Mouse (Mus musculus): ENCODE measurements around the gene Pdzd2. TPM values are rescaled to one million over a fixed set of nuclear protein-coding genes. Genes with fewer than 3 reads are reported as not detected.

The Pdzd2 gene
- polyA plus RNA-seq, 1 experiment = 4.6 TPM

GRCm38 (mm10) chr15:12655959-12656662 lies 83.6 kb downstream of the Pdzd2 start:
- no peaks in the 10 kb centered on the region for H3K4me1 ChIP-seq (ENCODE audit: control insufficient read depth, insufficient read depth, low read length)
- H3K27ac ChIP-seq (ENCODE audit: control insufficient read depth, insufficient read depth, low read depth, low read length, poor library complexity) = no peak overlapping the region
- TF ChIP-seq CTCF (IDR thresholded peaks at IDR 0.05; ENCODE audit: control insufficient read depth, insufficient read depth, low read length) = no peak
- TF ChIP-seq POLR2A (IDR thresholded peaks at IDR 0.05; ENCODE audit: borderline replicate concordance, control insufficient read depth, low read depth, low read length) = no peak
- 83% methylated on average over 6 of the region's 6 CpGs for WGBS
- H3K4me3 ChIP-seq (replicated peaks; ENCODE audit: control insufficient read depth, low read depth, low read length) = no peak overlapping the region

DNA sequence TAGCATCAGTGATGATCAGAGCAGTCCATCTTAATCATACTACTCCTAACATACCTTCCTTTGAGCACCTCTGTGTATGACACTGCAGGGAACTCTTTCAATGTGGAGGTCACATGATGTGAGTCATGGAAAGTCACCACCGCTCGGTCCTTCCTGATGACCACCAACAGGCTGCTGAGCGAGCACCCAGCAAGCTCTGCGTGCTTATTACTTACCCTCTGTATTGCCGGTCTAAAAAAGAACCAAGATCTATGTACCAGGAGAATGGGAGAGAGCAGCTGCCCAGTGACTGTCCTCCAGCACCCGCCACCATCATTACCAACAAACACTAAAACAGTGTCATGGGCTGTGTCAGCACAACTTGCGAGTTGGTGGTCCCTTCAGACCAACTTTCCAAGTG lies 84.4 kb downstream of the Pdzd2 start:
- 88% methylated on average over 7 of the region's 7 CpGs for WGBS
- Histone ChIP-seq H3K4me1 (ENCODE audit: control insufficient read depth, insufficient read depth, low read length) (no peaks in the 10 kb centered on the region), H3K27ac (ENCODE audit: control insufficient read depth, insufficient read depth, low read depth, low read length, poor library complexity) (no peak overlapping the region), H3K4me3 (replicated peaks; ENCODE audit: control insufficient read depth, low read depth, low read length) (no peak overlapping the region)
- TF ChIP-seq POLR2A (IDR thresholded peaks at IDR 0.05; ENCODE audit: borderline replicate concordance, control insufficient read depth, low read depth, low read length) (no peak), CTCF (IDR thresholded peaks at IDR 0.05; ENCODE audit: control insufficient read depth, insufficient read depth, low read length) (no peak)

GRCm38 (mm10) chr15:12652336-12653031 lies 87.2 kb downstream of the Pdzd2 start:
- no peak overlapping the region for H3K4me3 ChIP-seq (replicated peaks; ENCODE audit: control insufficient read depth, low read depth, low read length)
- no peak for TF ChIP-seq POLR2A (IDR thresholded peaks at IDR 0.05; ENCODE audit: borderline replicate concordance, control insufficient read depth, low read depth, low read length)
- TF ChIP-seq CTCF (IDR thresholded peaks at IDR 0.05; ENCODE audit: control insufficient read depth, insufficient read depth, low read length) = no peak
- WGBS = 85% methylated on average over 15 of the region's 15 CpGs
- H3K27ac ChIP-seq (ENCODE audit: control insufficient read depth, insufficient read depth, low read depth, low read length, poor library complexity) = no peak overlapping the region
- H3K4me1 ChIP-seq (ENCODE audit: control insufficient read depth, insufficient read depth, low read length) = no peaks in the 10 kb centered on the region

DNA sequence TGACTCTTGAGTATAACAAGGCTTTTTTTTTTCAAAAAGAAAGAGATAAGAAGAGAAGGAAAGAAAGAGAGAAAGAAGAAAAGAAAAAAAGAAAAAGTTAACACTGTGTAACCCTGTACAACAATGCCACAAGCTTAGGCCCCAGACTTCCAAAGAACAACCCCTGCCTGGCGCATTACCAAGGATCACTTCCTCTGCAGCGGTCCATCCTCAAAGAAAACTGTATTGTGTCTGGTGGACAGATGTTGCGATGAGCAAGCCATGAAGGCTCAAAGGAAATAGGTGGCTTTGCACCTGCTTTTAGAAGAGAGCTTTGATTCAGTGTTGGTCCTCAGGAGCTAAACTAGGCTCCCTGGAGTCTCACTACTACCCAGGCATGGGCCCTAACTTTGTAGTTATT lies 89.5 kb downstream of the Pdzd2 start:
- 77% methylated on average over 3 of the region's 3 CpGs for WGBS
- no peak for TF ChIP-seq POLR2A (IDR thresholded peaks at IDR 0.05; ENCODE audit: borderline replicate concordance, control insufficient read depth, low read depth, low read length)
- no peak for TF ChIP-seq CTCF (IDR thresholded peaks at IDR 0.05; ENCODE audit: control insufficient read depth, insufficient read depth, low read length)
- no peak overlapping the region for H3K4me3 ChIP-seq (replicated peaks; ENCODE audit: control insufficient read depth, low read depth, low read length)
- no peaks in the 10 kb centered on the region for H3K4me1 ChIP-seq (ENCODE audit: control insufficient read depth, insufficient read depth, low read length)
- H3K27ac ChIP-seq (ENCODE audit: control insufficient read depth, insufficient read depth, low read depth, low read length, poor library complexity) = no peak overlapping the region

DNA sequence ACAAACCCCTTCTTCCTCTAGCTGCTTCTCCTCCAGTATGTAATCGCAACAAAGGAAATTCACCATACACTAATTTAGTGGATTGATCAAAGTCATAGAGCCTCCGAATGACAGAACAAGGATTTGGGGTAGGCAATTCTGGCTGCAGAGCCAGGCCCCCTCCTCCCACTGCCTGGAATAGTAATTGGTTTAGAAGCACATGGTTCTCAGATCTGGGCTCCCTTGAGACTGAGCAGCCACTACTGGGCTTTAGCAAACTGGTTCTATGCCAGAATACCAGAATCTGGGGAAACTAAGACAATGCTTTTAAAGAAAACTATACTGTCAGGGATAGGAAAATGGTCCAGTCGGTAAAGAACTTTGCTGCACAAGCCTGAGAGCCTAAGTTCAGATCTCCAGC lies 90.0 kb downstream of the Pdzd2 start:
- no peaks in the 10 kb centered on the region for H3K4me1 ChIP-seq (ENCODE audit: control insufficient read depth, insufficient read depth, low read length)
- no peak overlapping the region for H3K27ac ChIP-seq (ENCODE audit: control insufficient read depth, insufficient read depth, low read depth, low read length, poor library complexity)
- 68% methylated on average over 3 of the region's 3 CpGs for WGBS
- H3K4me3 ChIP-seq (replicated peaks; ENCODE audit: control insufficient read depth, low read depth, low read length) = no peak overlapping the region
- TF ChIP-seq POLR2A (IDR thresholded peaks at IDR 0.05; ENCODE audit: borderline replicate concordance, control insufficient read depth, low read depth, low read length) (no peak), CTCF (IDR thresholded peaks at IDR 0.05; ENCODE audit: control insufficient read depth, insufficient read depth, low read length) (no peak)

DNA sequence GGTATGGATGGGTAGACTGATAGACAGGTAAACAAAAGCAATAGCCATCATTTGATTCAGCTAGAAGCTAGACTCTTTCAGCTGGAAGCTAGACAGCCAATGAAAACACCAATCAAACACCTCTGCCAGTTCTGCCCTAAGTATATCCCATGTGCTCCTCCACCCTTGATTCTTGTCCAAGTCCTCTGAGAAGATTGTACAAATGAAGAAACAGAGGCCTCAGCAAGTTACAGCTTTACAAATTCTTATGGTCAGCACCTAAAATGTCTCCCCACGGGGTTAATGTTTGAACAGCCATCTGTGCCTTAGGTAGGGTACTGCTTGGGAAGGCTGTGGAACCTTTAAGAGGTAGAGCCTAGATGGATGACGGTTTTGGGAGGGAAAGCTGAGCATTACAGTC lies 90.6 kb downstream of the Pdzd2 start:
- WGBS = 60% methylated on average over 2 of the region's 2 CpGs
- no peaks in the 10 kb centered on the region for H3K4me1 ChIP-seq (ENCODE audit: control insufficient read depth, insufficient read depth, low read length)
- no peak for TF ChIP-seq CTCF (IDR thresholded peaks at IDR 0.05; ENCODE audit: control insufficient read depth, insufficient read depth, low read length)
- TF ChIP-seq POLR2A (IDR thresholded peaks at IDR 0.05; ENCODE audit: borderline replicate concordance, control insufficient read depth, low read depth, low read length) = no peak
- no peak overlapping the region for H3K4me3 ChIP-seq (replicated peaks; ENCODE audit: control insufficient read depth, low read depth, low read length)
- H3K27ac ChIP-seq (ENCODE audit: control insufficient read depth, insufficient read depth, low read depth, low read length, poor library complexity) = no peak overlapping the region

DNA sequence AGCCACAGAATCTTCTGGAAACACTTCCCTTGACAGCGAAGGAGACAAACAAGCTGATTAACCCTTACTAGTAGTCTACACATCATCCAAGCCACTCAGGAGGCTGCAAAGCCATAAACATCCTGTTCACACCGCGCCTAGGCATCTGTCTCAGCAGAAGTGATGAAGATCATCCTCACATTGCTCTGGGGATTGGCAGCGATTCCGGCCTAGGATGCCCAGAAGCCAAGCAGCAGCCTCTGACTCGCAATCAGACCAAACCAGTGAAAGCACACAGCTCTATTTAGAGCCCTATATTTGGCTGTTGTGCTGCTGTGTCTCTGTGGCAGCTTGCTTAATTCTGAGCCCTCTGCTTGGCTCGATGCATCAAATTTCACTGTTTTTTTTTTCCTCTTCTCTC lies 99.0 kb downstream of the Pdzd2 start:
- H3K4me1 ChIP-seq (ENCODE audit: control insufficient read depth, insufficient read depth, low read length) = no peaks in the 10 kb centered on the region
- 83% methylated on average over 7 of the region's 7 CpGs for WGBS
- no peak overlapping the region for H3K4me3 ChIP-seq (replicated peaks; ENCODE audit: control insufficient read depth, low read depth, low read length)
- no peak for TF ChIP-seq POLR2A (IDR thresholded peaks at IDR 0.05; ENCODE audit: borderline replicate concordance, control insufficient read depth, low read depth, low read length)
- no peak for TF ChIP-seq CTCF (IDR thresholded peaks at IDR 0.05; ENCODE audit: control insufficient read depth, insufficient read depth, low read length)
- H3K27ac ChIP-seq (ENCODE audit: control insufficient read depth, insufficient read depth, low read depth, low read length, poor library complexity) = no peak overlapping the region

GRCm38 (mm10) chr15:12639776-12640175 lies 99.9 kb downstream of the Pdzd2 start:
- Histone ChIP-seq H3K4me1 (ENCODE audit: control insufficient read depth, insufficient read depth, low read length) (no peaks in the 10 kb centered on the region), H3K4me3 (replicated peaks; ENCODE audit: control insufficient read depth, low read depth, low read length) (no peak overlapping the region), H3K27ac (ENCODE audit: control insufficient read depth, insufficient read depth, low read depth, low read length, poor library complexity) (no peak overlapping the region)
- TF ChIP-seq POLR2A (IDR thresholded peaks at IDR 0.05; ENCODE audit: borderline replicate concordance, control insufficient read depth, low read depth, low read length) (no peak), CTCF (IDR thresholded peaks at IDR 0.05; ENCODE audit: control insufficient read depth, insufficient read depth, low read length) (no peak)
- WGBS = 70% methylated on average over 3 of the region's 3 CpGs

Data from bone marrow, adult 2 months (tissue).